Mouse (Mus musculus): ENCODE data around the gene Pakap.

DNA sequence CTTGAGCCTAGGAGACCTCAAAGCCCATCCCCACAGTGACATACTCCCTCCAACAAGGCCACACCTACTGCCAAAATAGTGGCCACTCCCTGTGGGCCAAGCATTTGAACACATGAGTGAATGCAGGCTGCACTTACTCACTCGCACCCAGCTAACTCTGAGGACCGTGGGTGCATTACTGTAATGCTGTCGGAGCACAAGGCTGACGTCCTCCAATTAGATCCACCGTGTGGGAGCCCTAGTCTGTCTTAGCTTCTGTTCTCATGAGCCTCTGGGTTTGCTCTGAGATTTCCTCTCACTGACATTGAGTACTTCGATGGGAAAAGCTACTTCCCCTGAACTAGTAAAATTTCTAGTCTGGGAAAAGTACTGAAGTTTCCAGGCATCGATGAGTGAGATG, 258.3 kb downstream of the Pakap start:
- TF ChIP-seq CTCF (IDR thresholded peaks at IDR 0.05; ENCODE audit: extremely low read depth, insufficient read length, insufficient replicate concordance, low read depth, low read length) (no peak), POLR2A (IDR thresholded peaks at IDR 0.05; ENCODE audit: low read depth, low read length) (no peak)

Measured in small intestine, adult 2 months (tissue).